Mouse (Mus musculus): ENCODE data around the gene Lonp1. TPM values are rescaled to one million over a fixed set of nuclear protein-coding genes. Genes with fewer than 3 reads are reported as not detected.

Gene Lonp1
- polyA plus RNA-seq, 1 experiment: 278 TPM

DNA sequence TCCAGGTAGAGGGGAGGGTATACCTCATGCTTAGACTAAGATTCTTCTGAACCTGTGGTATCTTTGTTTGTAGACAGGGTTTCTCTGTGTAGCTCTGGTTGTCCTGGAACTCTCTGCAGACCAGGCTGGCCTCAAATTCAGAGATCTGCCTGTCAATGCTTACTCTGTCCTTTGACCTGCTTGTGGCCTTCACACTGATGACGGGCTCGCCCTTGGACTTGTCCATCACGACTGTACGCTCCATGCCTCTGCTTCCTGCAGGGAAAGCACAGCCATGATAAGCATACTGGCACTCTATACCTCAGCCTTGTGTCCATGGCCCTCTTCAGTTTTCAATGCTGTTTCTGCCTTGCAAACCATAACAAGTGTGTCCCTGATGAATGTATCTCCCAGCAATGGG lies 59.3 kb downstream of the Lonp1 start:
- Histone ChIP-seq H3K36me3 (ENCODE audit: control insufficient read depth, insufficient read depth) (peaks cover 46% of the 10 kb centered on the region), H3K79me2 (ENCODE audit: control insufficient read depth, insufficient read depth) (no peaks in the 10 kb centered on the region), H3K4me3 (no peak overlapping the region), H3K4me2 (ENCODE audit: low read depth) (no peak overlapping the region), H3ac (ENCODE audit: control insufficient read depth, insufficient read length) (no peak overlapping the region), H3K27me3 (ENCODE audit: control insufficient read depth, insufficient read depth, insufficient read length) (no peaks in the 10 kb centered on the region)
- peak; percentile 40 for TF ChIP-seq POLR2AphosphoS2 (IDR thresholded peaks at IDR 0.05; ENCODE audit: insufficient read length, low read depth)
- TF ChIP-seq REST (IDR thresholded peaks at IDR 0.05; ENCODE audit: insufficient read depth, insufficient read length): no peak

DNA sequence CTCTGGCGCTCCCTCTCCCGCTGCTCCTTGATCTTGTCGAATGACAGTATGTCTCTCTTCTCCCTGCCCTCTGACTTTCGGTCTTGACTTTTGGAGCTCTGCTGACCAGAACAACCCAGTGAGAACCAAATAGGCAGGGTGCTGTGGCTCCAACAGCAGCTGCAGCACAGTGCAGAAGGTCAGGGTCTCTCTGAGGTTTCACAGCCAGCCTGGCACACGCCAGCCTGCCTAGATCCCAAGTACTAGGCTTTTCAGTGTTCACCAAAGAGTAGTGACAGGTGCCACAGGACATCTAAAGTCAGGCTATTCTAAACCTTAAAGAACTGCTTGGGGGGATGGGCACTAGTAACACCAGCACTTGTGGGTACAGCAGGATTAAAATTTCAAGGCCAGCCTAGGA lies 59.8 kb downstream of the Lonp1 start:
- Histone ChIP-seq H3K4me3 (no peak overlapping the region), H3K4me2 (ENCODE audit: low read depth) (no peak overlapping the region), H3ac (ENCODE audit: control insufficient read depth, insufficient read length) (no peak overlapping the region), H3K79me2 (ENCODE audit: control insufficient read depth, insufficient read depth) (no peaks in the 10 kb centered on the region), H3K27me3 (ENCODE audit: control insufficient read depth, insufficient read depth, insufficient read length) (no peaks in the 10 kb centered on the region), H3K36me3 (ENCODE audit: control insufficient read depth, insufficient read depth) (peaks cover 46% of the 10 kb centered on the region)
- TF ChIP-seq MYOG (IDR thresholded peaks at IDR 0.05; ENCODE audit: control insufficient read depth in 1 of 3, insufficient read depth in 1 of 3, insufficient read length in 2 of 3, low read depth in 2 of 3) (peak in 1 of 3 experiments; percentile 30), TCF3 (IDR thresholded peaks at IDR 0.05; ENCODE audit: insufficient read length, low read depth) (no peak), MYOD1 (IDR thresholded peaks at IDR 0.05; ENCODE audit: control insufficient read depth in 1 of 3, insufficient read length in 2 of 3, low read depth in 2 of 3) (peak in 1 of 3 experiments; percentile 11)

DNA sequence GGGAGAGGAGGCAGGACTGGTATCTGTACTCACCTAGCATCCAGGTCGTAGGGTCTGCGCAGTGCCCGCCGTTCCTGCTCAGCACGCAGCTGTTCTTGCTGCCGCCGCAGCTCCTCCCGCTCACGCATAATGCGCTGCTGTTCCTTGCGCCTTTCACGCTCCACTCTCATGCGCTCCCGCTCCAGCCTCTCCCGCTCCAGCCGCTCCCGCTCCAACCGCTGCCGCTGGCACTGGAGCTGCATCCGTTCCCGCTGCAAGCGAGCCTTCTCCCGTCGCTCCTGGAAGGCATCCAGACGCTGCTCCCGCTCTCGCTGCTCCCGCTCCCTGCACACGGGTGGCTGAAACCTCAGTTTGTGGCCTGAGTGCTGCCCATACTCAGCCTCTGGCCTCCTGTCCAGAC lies 60.4 kb downstream of the Lonp1 start:
- TF ChIP-seq USF1 (IDR thresholded peaks at IDR 0.05; ENCODE audit: low read depth) (no peak), TCF12 (IDR thresholded peaks at IDR 0.05; ENCODE audit: insufficient read depth, poor library complexity, severe bottlenecking) (no peak), POLR2A (IDR thresholded peaks at IDR 0.05; ENCODE audit: insufficient read length, low read depth) (peak; percentile 13), POLR2AphosphoS2 (IDR thresholded peaks at IDR 0.05; ENCODE audit: insufficient read length, low read depth) (peak; percentile 63)
- peaks cover 43% of the 10 kb centered on the region for H3K36me3 ChIP-seq (ENCODE audit: control insufficient read depth, insufficient read depth)
- no peaks in the 10 kb centered on the region for H3K27me3 ChIP-seq (ENCODE audit: control insufficient read depth, insufficient read depth, insufficient read length)
- H3K79me2 ChIP-seq (ENCODE audit: control insufficient read depth, insufficient read depth): no peaks in the 10 kb centered on the region
- no peak overlapping the region for H3K4me2 ChIP-seq (ENCODE audit: low read depth)
- H3K4me3 ChIP-seq: no peak overlapping the region
- no peak overlapping the region for H3ac ChIP-seq (ENCODE audit: control insufficient read depth, insufficient read length)

Other genes starting within 250 kb of the Lonp1 start
- gene Ptprs, start 150.4 kb downstream of the Lonp1 start, polyA plus RNA-seq (2012; fragmentation: generic; extraction: Trizol): 116 TPM
- not detected for gene Znrf4, start 114.5 kb downstream of the Lonp1 start, polyA plus RNA-seq (2012; fragmentation: generic; extraction: Trizol)
- 0.28 TPM for gene Gm20219, start 72.5 kb downstream of the Lonp1 start, polyA plus RNA-seq (2012; fragmentation: generic; extraction: Trizol)
- gene Safb2, start 42.3 kb downstream of the Lonp1 start, polyA plus RNA-seq (2012; fragmentation: generic; extraction: Trizol): 35.3 TPM
- 58.9 TPM for gene Safb, start 42.1 kb downstream of the Lonp1 start, polyA plus RNA-seq (2012; fragmentation: generic; extraction: Trizol)
- 587 TPM for gene 2410015M20Rik, start 17.1 kb downstream of the Lonp1 start, polyA plus RNA-seq (2012; fragmentation: generic; extraction: Trizol)
- 3,746 TPM for gene Rpl36, start 13.5 kb downstream of the Lonp1 start, polyA plus RNA-seq (2012; fragmentation: generic; extraction: Trizol)
- 0.16 TPM for gene Catsperd, start 1.3 kb upstream of the Lonp1 start, polyA plus RNA-seq (2012; fragmentation: generic; extraction: Trizol)
- 70.0 TPM for gene Ranbp3, start 46.4 kb upstream of the Lonp1 start, polyA plus RNA-seq (2012; fragmentation: generic; extraction: Trizol)
- gene Ndufa11, start 90.9 kb upstream of the Lonp1 start, polyA plus RNA-seq (2012; fragmentation: generic; extraction: Trizol): 469 TPM
- 6.5 TPM for gene Vmac, start 91.1 kb upstream of the Lonp1 start, polyA plus RNA-seq (2012; fragmentation: generic; extraction: Trizol)
- 0.78 TPM for gene Nrtn, start 130.6 kb upstream of the Lonp1 start, polyA plus RNA-seq (2012; fragmentation: generic; extraction: Trizol)
- 38.7 TPM for gene Dus3l, start 137.9 kb upstream of the Lonp1 start, polyA plus RNA-seq (2012; fragmentation: generic; extraction: Trizol)
- 0.16 TPM for gene Prr22, start 143.4 kb upstream of the Lonp1 start, polyA plus RNA-seq (2012; fragmentation: generic; extraction: Trizol)
- gene Rfx2, start 204.1 kb upstream of the Lonp1 start, polyA plus RNA-seq (2012; fragmentation: generic; extraction: Trizol): 4.4 TPM
- not detected for gene Acsbg2, start 247.6 kb upstream of the Lonp1 start, polyA plus RNA-seq (2012; fragmentation: generic; extraction: Trizol)
- 0.01 TPM for gene 1700061G19Rik, start 248.6 kb upstream of the Lonp1 start, polyA plus RNA-seq (2012; fragmentation: generic; extraction: Trizol)